Mouse (Mus musculus) cerebellum, adult 2 months (tissue): ENCODE measurements around the gene Gm21833. TPM values are rescaled to one million over a fixed set of nuclear protein-coding genes. Genes with fewer than 3 reads are reported as not detected.
"Not testable (repeated sequence)": the region's sequence is repeated elsewhere in the genome, so short reads cannot be mapped to it uniquely, and the experiment has no call there.

Experiments used
- DNase-seq, 2 experiments: peaks; one replicate each; pipeline ENCODE4 v3.0.0; 2021
- H3K27ac ChIP-seq: fragments of 200-500 bp; 2 replicates; pipeline ENCODE4 v1.5.1; 2012; ENCODE audit warnings: low read length, control low read depth, inconsistent platforms; ENCODE audit not compliant: insufficient read depth
- H3K27me3 ChIP-seq: fragments of 200-500 bp; 2 replicates; pipeline ENCODE4 v1.6.1; 2012; ENCODE audit warnings: inconsistent platforms, mild to moderate bottlenecking, low read length, moderate library complexity; ENCODE audit not compliant: control insufficient read depth, insufficient read depth
- H3K4me1 ChIP-seq: fragments of 200-500 bp; 2 replicates; pipeline ENCODE4 v1.6.1; 2011; ENCODE audit warnings: low read length; ENCODE audit not compliant: control insufficient read depth, insufficient read depth
- H3K4me3 ChIP-seq: fragments of 200-500 bp; replicated peaks from 2 replicates; pipeline ENCODE3; 2011; ENCODE audit warnings: mild to moderate bottlenecking, low read depth, low read length, control low read depth; ENCODE audit not compliant: insufficient read depth
- CTCF ChIP-seq: fragments of 200-500 bp; IDR thresholded peaks from 2 replicates; pipeline ENCODE4 v1.5.1; 2011; ENCODE audit warnings: low read depth, mild to moderate bottlenecking, control low read depth, low read length, moderate library complexity, borderline replicate concordance; ENCODE audit not compliant: insufficient read depth
- POLR2A ChIP-seq: fragments of 200-500 bp; IDR thresholded peaks from 2 replicates; pipeline ENCODE4 v1.6.1; 2011; ENCODE audit warnings: low read length, control low read depth, borderline replicate concordance; ENCODE audit not compliant: insufficient read depth
- WGBS: fragments of 180-500 bp; shearing (Covaris S2); methylation state at CpG from one replicate; pipeline ENCODE4 v1.1.7; 2018; 5-methylcytosine and 5-hydroxymethylcytosine counted together
- polyA plus RNA-seq: library from polyadenylated mRNA; depleted of rRNA; stranded (reverse); fragments of >200 nt; gene quantifications from 2 replicates; pipeline ENCODE4 v1.2.3, GENCODE M21; 2012; rRNA removed

The Gm21833 gene
- polyA plus RNA-seq, result not detected in 2 replicates

GRCm38 (mm10) chr16:82828082-82828481 is at the start of gene Gm21833:
Gm21833 (plus strand) TSS chr16:82828382.
- not testable (repeated sequence) for DNase-seq

GRCm38 (mm10) chr16:82789521-82789920 is 38.7 kb upstream of the Gm21833 start:
- Histone ChIP-seq H3K27me3 (no peaks in the 10 kb centered on the region), H3K4me3 (no peak overlapping the region), H3K27ac (no peak overlapping the region), H3K4me1 (no peaks in the 10 kb centered on the region)
- DNase-seq, result no peak
- no peak for TF ChIP-seq POLR2A
- no peak for TF ChIP-seq CTCF

More at GRCm38 (mm10) chr16:82828082-82828481, at the start of gene Gm21833:
- not testable (repeated sequence) for H3K4me3 ChIP-seq, H3K4me1 ChIP-seq, H3K27me3 ChIP-seq, H3K27ac ChIP-seq
- 78% methylated on average over 2 of the region's 2 CpGs for WGBS

- no peak for DNase-seq
- Histone ChIP-seq H3K27ac (no peak overlapping the region), H3K4me3 (no peak overlapping the region), H3K27me3 (no peaks in the 10 kb centered on the region), H3K4me1 (no peaks in the 10 kb centered on the region)
- 87% methylated on average over 4 of the region's 4 CpGs for WGBS
- TF ChIP-seq POLR2A, result no peak
- TF ChIP-seq CTCF, result no peak
These were observed 31.7 kb upstream of the Gm21833 start for GRCm38 (mm10) chr16:82796489-82796888.

- no peak for DNase-seq
These were observed 12.9 kb upstream of the Gm21833 start for GRCm38 (mm10) chr16:82815255-82815654.

GRCm38 (mm10) chr16:82816615-82817014 is 11.6 kb upstream of the Gm21833 start:
- H3K4me3 ChIP-seq, result no peak overlapping the region
- 54% methylated on average over 2 of the region's 2 CpGs for WGBS
- no peaks in the 10 kb centered on the region for H3K4me1 ChIP-seq
- no peak for TF ChIP-seq CTCF
- no peak for TF ChIP-seq POLR2A
- no peak for DNase-seq
- no peaks in the 10 kb centered on the region for H3K27me3 ChIP-seq
- H3K27ac ChIP-seq, result no peak overlapping the region

More at GRCm38 (mm10) chr16:82815255-82815654, 12.9 kb upstream of the Gm21833 start:
- H3K4me1 ChIP-seq, result no peaks in the 10 kb centered on the region
- TF ChIP-seq CTCF, result no peak
- no peak for TF ChIP-seq POLR2A
- no peak overlapping the region for H3K27ac ChIP-seq
- H3K27me3 ChIP-seq, result no peaks in the 10 kb centered on the region
- no peak overlapping the region for H3K4me3 ChIP-seq

- H3K27ac ChIP-seq, result no peak overlapping the region
- no peak overlapping the region for H3K4me3 ChIP-seq
- no peak for TF ChIP-seq POLR2A
- no peak for TF ChIP-seq CTCF
- no peaks in the 10 kb centered on the region for H3K27me3 ChIP-seq
- 81% methylated on average over 2 of the region's 2 CpGs for WGBS
- no peaks in the 10 kb centered on the region for H3K4me1 ChIP-seq
- DNase-seq, result no peak
These were observed 27.6 kb downstream of the Gm21833 start for GRCm38 (mm10) chr16:82855752-82856151.

- H3K27me3 ChIP-seq, result no peaks in the 10 kb centered on the region
- WGBS, result 91% methylated on average over 7 of the region's 7 CpGs
- no peak for DNase-seq
- H3K4me3 ChIP-seq, result no peak overlapping the region
- no peak overlapping the region for H3K27ac ChIP-seq
- TF ChIP-seq POLR2A (no peak), CTCF (no peak)
- H3K4me1 ChIP-seq, result no peaks in the 10 kb centered on the region
These were observed 36.4 kb downstream of the Gm21833 start for GRCm38 (mm10) chr16:82864590-82864989.
